Mouse (Mus musculus) embryonic facial prominence, embryonic 11.5 days (tissue): Measurements from ENCODE around the gene Cd151. TPM values are rescaled to one million over a fixed set of nuclear protein-coding genes. Genes with fewer than 3 reads are reported as not detected.

Source experiments
- ATAC-seq: fragments of 200-750 bp; cut with Nextera tagmentation; replicated peaks from 2 replicates; pipeline ENCODE4 v1.8.0; 2017; ENCODE audit warnings: low read depth; ENCODE audit not compliant: insufficient number of reproducible peaks, low FRiP score, low TSS enrichment
- DNase-seq: peaks from one replicate; pipeline ENCODE4 v3.0.0-alpha.2; 2015; ENCODE audit warnings: low spot score
- H3K27ac ChIP-seq: fragments of 300-500 bp; sonication (generic); replicated peaks from 2 replicates; pipeline ENCODE4 v1.5.1; 2014; ENCODE audit warnings: mild to moderate bottlenecking, low read depth, low read length, control low read depth
- H3K27me3 ChIP-seq: fragments of 300-500 bp; sonication (generic); 2 replicates; pipeline ENCODE4 v1.6.1; 2014; ENCODE audit warnings: mild to moderate bottlenecking, low read length, moderate library complexity, mixed read lengths; ENCODE audit not compliant: control insufficient read depth, insufficient read depth
- H3K36me3 ChIP-seq: fragments of 300-500 bp; sonication (generic); replicated peaks from 2 replicates; pipeline ENCODE4 v1.6.1; 2014; ENCODE audit warnings: low read depth, mild to moderate bottlenecking, low read length, moderate library complexity, mixed read lengths; ENCODE audit not compliant: control insufficient read depth, insufficient read depth
- H3K4me1 ChIP-seq: fragments of 300-500 bp; sonication (generic); 2 replicates; pipeline ENCODE4 v1.6.1; 2014; ENCODE audit warnings: low read length, mixed read lengths; ENCODE audit not compliant: control insufficient read depth, insufficient read depth
- H3K4me2 ChIP-seq: fragments of 300-500 bp; sonication (generic); 2 replicates; pipeline ENCODE4 v1.6.1; 2014; ENCODE audit warnings: low read depth, mild to moderate bottlenecking, control low read depth, low read length, moderate library complexity
- H3K4me3 ChIP-seq: fragments of 300-500 bp; sonication (generic); 2 replicates; pipeline ENCODE4 v1.5.1; 2014; ENCODE audit warnings: low read depth, low read length, control low read depth
- H3K9ac ChIP-seq: fragments of 300-500 bp; sonication (generic); replicated peaks from 2 replicates; pipeline ENCODE4 v1.6.1; 2014; ENCODE audit warnings: mild to moderate bottlenecking, control low read depth, low read length
- H3K9me3 ChIP-seq: fragments of 300-500 bp; sonication (generic); replicated peaks from 2 replicates; pipeline ENCODE4 v1.6.1; 2016; ENCODE audit warnings: mild to moderate bottlenecking, low read length, inconsistent platforms, mixed read lengths; ENCODE audit not compliant: control insufficient read depth
- WGBS: fragments of 180-500 bp; shearing (Covaris S2); extraction: QIAGEN DNeasy Blood & Tissue Kit; methylation state at CpG from one replicate; pipeline ENCODE4 v1.1.7; 2014; 5-methylcytosine and 5-hydroxymethylcytosine counted together
- polyA plus RNA-seq: library from polyadenylated mRNA; unstranded; fragments of >200 nt; fragmentation: Nextera tagmentation; extraction: Ambion mirVana; gene quantifications from 2 replicates; pipeline ENCODE4 v1.2.1, GENCODE M21; 2014

Gene Cd151
- polyA plus RNA-seq, 1 experiment from 2014 or later: 39.2 TPM

GRCm38 (mm10) chr7:141480842-141481497 lies 13.8 kb downstream of the Cd151 start:
- H3K4me1 ChIP-seq: peaks cover 9% of the 10 kb centered on the region
- peak overlapping the region; percentile 95 for H3K4me2 ChIP-seq
- no peak overlapping the region for H3K9ac ChIP-seq
- WGBS: 8% methylated on average over 10 of the region's 10 CpGs
- ATAC-seq: peak; percentile 36
- DNase-seq: peak; percentile 84
- H3K27me3 ChIP-seq: peaks cover 4% of the 10 kb centered on the region; the same call in 1 of the 2 replicates
- H3K36me3 ChIP-seq: no peaks in the 10 kb centered on the region
- no peak overlapping the region for H3K4me3 ChIP-seq
- no peak overlapping the region for H3K27ac ChIP-seq
- no peaks in the 10 kb centered on the region for H3K9me3 ChIP-seq

GRCm38 (mm10) chr7:141481498-141482401 lies 14.6 kb downstream of the Cd151 start:
- H3K4me1 ChIP-seq: peaks cover 5% of the 10 kb centered on the region
- H3K27me3 ChIP-seq: peaks cover 4% of the 10 kb centered on the region; the same call in 1 of the 2 replicates
- ATAC-seq: 0 out of 2 replicates have a peak, but pooled peaks have one; percentile 12
- DNase-seq: peak; percentile 74
- H3K9ac ChIP-seq: peak overlapping the region; percentile 58
- no peaks in the 10 kb centered on the region for H3K36me3 ChIP-seq
- no peak overlapping the region for H3K27ac ChIP-seq
- H3K9me3 ChIP-seq: no peaks in the 10 kb centered on the region
- H3K4me3 ChIP-seq: peak overlapping the region; percentile 55
- peak overlapping the region; percentile 95 for H3K4me2 ChIP-seq
- WGBS: under 1% methylated on average over 81 of the region's 81 CpGs

GRCm38 (mm10) chr7:141482531-141483024 lies 15.4 kb downstream of the Cd151 start:
- Histone ChIP-seq H3K36me3 (no peaks in the 10 kb centered on the region), H3K4me3 (peak overlapping the region; percentile 55), H3K4me1 (peaks cover 5% of the 10 kb centered on the region; the same call in 1 of the 2 replicates), H3K27ac (no peak overlapping the region), H3K9me3 (no peaks in the 10 kb centered on the region), H3K9ac (peak overlapping the region; percentile 58), H3K4me2 (peak overlapping the region; percentile 95), H3K27me3 (peaks cover 4% of the 10 kb centered on the region; the same call in 1 of the 2 replicates)
- 13% methylated on average over 11 of the region's 11 CpGs for WGBS
- DNase-seq (no peak), ATAC-seq (0 out of 2 replicates have a peak, but pooled peaks have one; percentile 3)

- Histone ChIP-seq H3K9me3 (no peaks in the 10 kb centered on the region), H3K36me3 (no peaks in the 10 kb centered on the region), H3K27ac (no peak overlapping the region), H3K4me3 (no peak overlapping the region), H3K4me2 (no peak overlapping the region), H3K9ac (no peak overlapping the region), H3K4me1 (peaks cover 5% of the 10 kb centered on the region; the same call in 1 of the 2 replicates), H3K27me3 (peaks cover 4% of the 10 kb centered on the region; the same call in 1 of the 2 replicates)
- ATAC-seq (no peak), DNase-seq (no peak)
- 71% methylated on average over 6 of the region's 6 CpGs for whole genome bisulfite sequencing
These were observed 16.0 kb downstream of the Cd151 start for GRCm38 (mm10) chr7:141483114-141483653.

GRCm38 (mm10) chr7:141484186-141485120 lies 17.3 kb downstream of the Cd151 start:
- no peak overlapping the region for H3K4me3 ChIP-seq
- ATAC-seq (no peak), DNase-seq (no peak)
- 75% methylated on average over 5 of the region's 5 CpGs for WGBS
- no peak overlapping the region for H3K9ac ChIP-seq
- no peak overlapping the region for H3K4me2 ChIP-seq
- H3K27me3 ChIP-seq: peaks cover 4% of the 10 kb centered on the region; the same call in 1 of the 2 replicates
- H3K36me3 ChIP-seq: no peaks in the 10 kb centered on the region
- H3K4me1 ChIP-seq: peaks cover 5% of the 10 kb centered on the region; the same call in 1 of the 2 replicates
- no peaks in the 10 kb centered on the region for H3K9me3 ChIP-seq
- H3K27ac ChIP-seq: no peak overlapping the region

GRCm38 (mm10) chr7:141485186-141485585 lies 18.0 kb downstream of the Cd151 start:
- H3K9me3 ChIP-seq: no peaks in the 10 kb centered on the region
- no peaks in the 10 kb centered on the region for H3K36me3 ChIP-seq
- DNase-seq: no peak
- no peak overlapping the region for H3K4me2 ChIP-seq
- H3K27ac ChIP-seq: no peak overlapping the region
- H3K4me3 ChIP-seq: no peak overlapping the region
- peaks cover 5% of the 10 kb centered on the region; the same call in 1 of the 2 replicates for H3K4me1 ChIP-seq
- H3K9ac ChIP-seq: no peak overlapping the region
- 67% methylated on average over 2 of the region's 2 CpGs for WGBS
- H3K27me3 ChIP-seq: peaks cover 4% of the 10 kb centered on the region; the same call in 1 of the 2 replicates
- ATAC-seq: no peak

GRCm38 (mm10) chr7:141485606-141486005 lies 18.4 kb downstream of the Cd151 start:
- no peak for DNase-seq
- Histone ChIP-seq H3K27me3 (peaks cover 4% of the 10 kb centered on the region; the same call in 1 of the 2 replicates), H3K4me1 (peaks cover 5% of the 10 kb centered on the region; the same call in 1 of the 2 replicates), H3K27ac (no peak overlapping the region), H3K9me3 (no peaks in the 10 kb centered on the region), H3K36me3 (no peaks in the 10 kb centered on the region), H3K4me3 (no peak overlapping the region), H3K4me2 (no peak overlapping the region), H3K9ac (no peak overlapping the region)
- ATAC-seq: no peak
- WGBS: 84% methylated on average over 2 of the region's 2 CpGs
